Mouse (Mus musculus): ENCODE data around the gene Dppa2. TPM values are rescaled to one million over a fixed set of nuclear protein-coding genes. Genes with fewer than 3 reads are reported as not detected.

Dppa2 gene
- polyA plus RNA-seq (2017; shearing (Covaris generic)), result not detected

DNA sequence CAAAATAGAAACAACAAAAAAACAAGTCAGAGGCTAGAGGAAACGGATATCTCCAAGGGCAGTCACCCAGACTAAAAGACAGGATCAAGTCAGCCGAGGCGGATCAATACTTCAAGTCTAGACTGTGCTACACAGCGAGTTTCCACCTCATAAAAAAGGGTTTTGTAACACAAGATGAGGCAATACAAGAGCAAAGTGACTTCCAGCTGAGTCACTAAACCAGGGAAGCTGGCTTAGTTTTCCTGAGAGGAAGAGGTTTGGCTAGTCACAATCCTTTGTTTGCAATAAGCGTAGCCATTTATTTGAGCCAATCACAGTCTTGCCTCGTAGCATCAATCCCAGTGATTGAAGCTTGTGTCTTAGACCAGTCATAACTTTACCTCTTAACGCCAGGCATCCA lies at the start of gene Dppa2:
Dppa2 (plus strand) TSS at position 400 of the 400 bp plus-strand sequence.

DNA sequence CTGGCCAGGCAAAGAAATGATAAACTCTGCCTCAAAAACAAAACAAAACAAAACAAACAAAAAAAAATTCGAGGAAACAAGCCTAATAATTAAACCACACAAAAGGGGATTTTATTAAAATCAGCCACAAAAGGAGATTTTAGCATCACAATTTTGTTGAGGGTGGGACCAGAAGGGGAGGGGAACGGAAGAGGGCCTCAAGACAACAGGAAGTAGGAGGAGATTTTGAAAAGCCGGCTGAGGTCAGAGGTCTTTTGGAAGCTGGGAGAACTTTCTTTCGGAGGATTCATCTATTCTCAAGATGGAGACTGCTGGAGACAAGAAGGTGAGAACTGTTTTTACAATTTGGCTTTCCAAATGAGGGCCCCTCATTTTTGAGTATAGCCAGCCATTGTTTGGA lies 20.2 kb upstream of the Dppa2 start, which contains the start of gene Dppa4:
Dppa4 (plus strand) TSS at position 217 of the 400 bp plus-strand sequence.

Other genes starting within 250 kb of the Dppa2 start
- gene Dppa4, start 20.2 kb upstream of the Dppa2 start, polyA plus RNA-seq (2017; shearing (Covaris generic)), result not detected
- gene Gm5485, start 108.5 kb downstream of the Dppa2 start, polyA plus RNA-seq (2017; shearing (Covaris generic)), result not detected
- gene Morc1, start 127.3 kb downstream of the Dppa2 start, polyA plus RNA-seq (2017; shearing (Covaris generic)), result 0.47 TPM